Comparison of ENCODE assay signal across 7 mouse cellular contexts in the genomic region with DNA sequence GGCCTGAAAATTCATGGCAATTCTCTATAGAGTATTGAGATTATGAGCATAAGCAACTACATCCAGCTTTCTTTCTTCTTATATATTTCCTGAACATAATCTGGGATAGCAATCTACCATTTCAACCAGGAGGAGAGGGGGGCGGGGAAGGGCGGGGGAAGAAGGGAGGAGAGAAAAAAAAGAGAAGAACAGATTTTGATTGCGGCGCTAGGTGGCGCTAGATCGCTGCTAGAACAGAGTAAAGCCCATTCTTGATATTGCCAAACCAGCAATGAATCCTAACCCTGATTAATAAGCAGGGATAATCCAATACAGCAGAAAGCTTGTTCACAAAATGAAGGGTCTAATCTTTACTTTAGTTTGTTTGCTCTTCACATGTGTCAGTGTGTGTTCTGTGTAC. TPM values are rescaled to one million over a fixed set of nuclear protein-coding genes. Genes with fewer than 3 reads are reported as not detected.
DNase-seq lines count a peak whose midpoint lies in the region; ATAC-seq and TF ChIP-seq lines count a peak whose summit lies in the region.

No protein-coding gene starts in this region.

- no peaks in the 10 kb centered on the region for H3K4me1 ChIP-seq in embryonic fibroblast, embryonic 13.5 days (ENCODE audit: control insufficient read depth, insufficient read depth, low read length)
- peaks cover 15% of the 10 kb centered on the region for H3K4me1 ChIP-seq in intestine, embryonic 16.5 days (ENCODE audit: control insufficient read depth, insufficient read depth, low read length)

- no peak overlapping the region for H3K4me3 ChIP-seq in embryonic fibroblast, embryonic 13.5 days (ENCODE audit: insufficient read depth, low read length)
- H3K4me3 ChIP-seq in intestine, embryonic 16.5 days (ENCODE audit: low read length) = no peak overlapping the region

- peak; percentile 32; the same call in 1 of the 2 replicates for TF ChIP-seq CTCF in embryonic fibroblast, embryonic 13.5 days (IDR thresholded peaks at IDR 0.05; ENCODE audit: borderline replicate concordance, insufficient read depth, low read length)

- no peaks in the 10 kb centered on the region for H3K9me3 ChIP-seq in intestine, embryonic 16.5 days (ENCODE audit: control insufficient read depth, low read length)

- no peak for TF ChIP-seq POLR2A in embryonic fibroblast, embryonic 13.5 days (IDR thresholded peaks at IDR 0.05; ENCODE audit: low read depth, low read length)

- H3K9ac ChIP-seq in intestine, embryonic 16.5 days (ENCODE audit: low read depth, low read length) = no peak overlapping the region

- no peak for ATAC-seq in intestine, embryonic 16.5 days

- DNase-seq in urinary bladder, postnatal 14 days (ENCODE audit: low spot score) = peak; percentile 49
- no peak for DNase-seq in urinary bladder, adult 2 months (ENCODE audit: low spot score)
- peak; percentile 91 for DNase-seq in brain, adult 2 months (ENCODE audit: low read depth, low spot score)
- DNase-seq in lung, postnatal 36 days = peak; percentile 65
- DNase-seq in right cerebral cortex, postnatal 25 days = peak; percentile 46

- H3K4me2 ChIP-seq in intestine, embryonic 16.5 days (ENCODE audit: low read depth, low read length) = peak overlapping the region; percentile 12; the same call in 1 of the 2 replicates

- H3K27ac ChIP-seq in embryonic fibroblast, embryonic 13.5 days (ENCODE audit: insufficient read depth, low read length) = no peak overlapping the region
- H3K27ac ChIP-seq in intestine, embryonic 16.5 days (ENCODE audit: low read length) = no peak overlapping the region

- no peaks in the 10 kb centered on the region for H3K36me3 ChIP-seq in intestine, embryonic 16.5 days (ENCODE audit: control insufficient read depth, insufficient read depth, low read length)

- peaks cover 19% of the 10 kb centered on the region for H3K27me3 ChIP-seq in intestine, embryonic 16.5 days (replicated peaks; ENCODE audit: control insufficient read depth, insufficient read depth, low read length)

- 0% methylated on average over 6 of the region's 6 CpGs for WGBS in intestine, embryonic 16.5 days

RNA-seq across cellular contexts. Expression of a gene that starts 0.8 kb away (rescaled TPM):
- polyA plus RNA-seq in urinary bladder, adult 2 months (2012; rRNA removed) = 1.9 and 2.2 TPM in 2 replicates
- not detected in 2 replicates for polyA plus RNA-seq in embryonic fibroblast, embryonic 13.5 days (2011; ENCODE audit: insufficient read length, low read depth, missing spikeins)
- 0.10 TPM in 2 replicates for polyA plus RNA-seq in intestine, embryonic 16.5 days (2015; fragmentation: Nextera tagmentation; extraction: Ambion mirVana)

RNA-seq across cellular contexts. Expression of a gene that starts 11.4 kb away (rescaled TPM):
- 0.40 and 0.44 TPM in 2 replicates for polyA plus RNA-seq in urinary bladder, adult 2 months (2012; rRNA removed)
- polyA plus RNA-seq in embryonic fibroblast, embryonic 13.5 days (2011; ENCODE audit: insufficient read length, low read depth, missing spikeins) = 0.08 TPM in 1 of 2 replicates, not detected in the other
- 2.8 and 3.8 TPM in 2 replicates for polyA plus RNA-seq in intestine, embryonic 16.5 days (2015; fragmentation: Nextera tagmentation; extraction: Ambion mirVana)
